Comparison of ENCODE assay signal across 8 mouse cellular contexts in the genomic region with DNA sequence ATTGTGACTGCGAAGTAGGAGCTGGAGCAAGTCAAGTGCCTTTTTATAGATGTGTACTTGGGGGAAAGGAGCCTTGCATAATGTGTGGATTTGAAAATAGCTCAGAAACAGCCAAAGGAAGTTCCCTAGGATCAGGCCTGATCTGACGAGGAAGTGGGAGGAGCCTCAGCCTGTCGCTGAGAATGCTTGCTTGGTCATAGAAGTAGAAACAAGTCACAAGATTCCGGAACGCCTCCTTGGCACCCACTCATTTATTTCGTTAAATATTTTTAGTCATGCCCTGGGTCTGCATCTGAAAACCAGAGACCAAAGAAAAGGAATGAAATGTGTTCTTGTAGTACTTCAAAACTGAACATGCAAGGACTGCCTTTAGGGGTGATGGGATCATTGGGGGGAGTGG. TPM values are rescaled to one million over a fixed set of nuclear protein-coding genes. Genes with fewer than 3 reads are reported as not detected.
DNase-seq lines count a peak whose midpoint lies in the region; ATAC-seq lines count a peak whose summit lies in the region.

No protein-coding gene starts in this region.

- peak overlapping the region; percentile 90 for H3K4me2 ChIP-seq in hindbrain, embryonic 15.5 days
- H3K4me2 ChIP-seq in limb, embryonic 12.5 days, result peak overlapping the region; percentile 72
- H3K4me2 ChIP-seq in midbrain, embryonic 12.5 days (replicated peaks), result peak overlapping the region; percentile 77

- peaks cover 10% of the 10 kb centered on the region for H3K36me3 ChIP-seq in hindbrain, embryonic 15.5 days
- peaks cover 44% of the 10 kb centered on the region for H3K36me3 ChIP-seq in limb, embryonic 12.5 days
- H3K36me3 ChIP-seq in midbrain, embryonic 12.5 days, result peaks cover 31% of the 10 kb centered on the region

- no peaks in the 10 kb centered on the region for H3K9me3 ChIP-seq in hindbrain, embryonic 15.5 days
- no peaks in the 10 kb centered on the region for H3K9me3 ChIP-seq in limb, embryonic 12.5 days
- H3K9me3 ChIP-seq in midbrain, embryonic 12.5 days, result no peaks in the 10 kb centered on the region

- peak overlapping the region; percentile 53; the same call in 1 of the 2 replicates for H3K9ac ChIP-seq in hindbrain, embryonic 15.5 days
- H3K9ac ChIP-seq in limb, embryonic 12.5 days (replicated peaks), result no peak overlapping the region
- H3K9ac ChIP-seq in midbrain, embryonic 12.5 days (replicated peaks), result no peak overlapping the region

- WGBS in hindbrain, embryonic 15.5 days, result 46% methylated on average over 6 of the region's 6 CpGs
- 49% methylated on average over 6 of the region's 6 CpGs for WGBS in limb, embryonic 12.5 days
- WGBS in midbrain, embryonic 12.5 days, result 52% methylated on average over 6 of the region's 6 CpGs

- peak overlapping the region; percentile 76 for H3K27ac ChIP-seq in brown adipose tissue, adult 24 weeks (replicated peaks; ENCODE audit: low read depth, low read length)
- H3K27ac ChIP-seq in hindbrain, embryonic 15.5 days (replicated peaks), result peak overlapping the region; percentile 88
- peak overlapping the region; percentile 93 for H3K27ac ChIP-seq in limb, embryonic 12.5 days
- H3K27ac ChIP-seq in midbrain, embryonic 12.5 days (replicated peaks), result no peak overlapping the region; the same call in 1 of the 2 replicates

- peaks cover 20% of the 10 kb centered on the region for H3K4me1 ChIP-seq in brown adipose tissue, adult 24 weeks (ENCODE audit: control insufficient read depth, insufficient read depth, insufficient read length, low read length)
- peaks cover 57% of the 10 kb centered on the region for H3K4me1 ChIP-seq in hindbrain, embryonic 15.5 days (replicated peaks)
- peaks cover 48% of the 10 kb centered on the region for H3K4me1 ChIP-seq in limb, embryonic 12.5 days (replicated peaks)
- H3K4me1 ChIP-seq in midbrain, embryonic 12.5 days, result peaks cover 23% of the 10 kb centered on the region

- no peaks in the 10 kb centered on the region for H3K27me3 ChIP-seq in hindbrain, embryonic 15.5 days
- no peaks in the 10 kb centered on the region for H3K27me3 ChIP-seq in limb, embryonic 12.5 days
- H3K27me3 ChIP-seq in midbrain, embryonic 12.5 days, result peaks cover 4% of the 10 kb centered on the region; the same call in 1 of the 2 replicates

- H3K4me3 ChIP-seq in brown adipose tissue, adult 24 weeks (ENCODE audit: insufficient read depth, low read depth, low read length), result 0 out of 2 replicates have a peak overlapping the region, but pooled peaks have one; percentile 8
- peak overlapping the region; percentile 51; the same call in 1 of the 2 replicates for H3K4me3 ChIP-seq in hindbrain, embryonic 15.5 days
- peak overlapping the region; percentile 56 for H3K4me3 ChIP-seq in limb, embryonic 12.5 days (replicated peaks)
- peak overlapping the region; percentile 62; the same call in 1 of the 2 replicates for H3K4me3 ChIP-seq in midbrain, embryonic 12.5 days

- peak; percentile 31 for DNase-seq in retina, embryonic 14.5 days (ENCODE audit: low spot score)
- DNase-seq in retina, postnatal 1 day, result no peak
- DNase-seq in frontal cortex, postnatal 14 days (ENCODE audit: low spot score in 2 of 2), result peak; percentile 63 to 66
- DNase-seq in testis, postnatal 14 days (ENCODE audit: low spot score), result peak; percentile 56

- no peak for ATAC-seq in hindbrain, embryonic 15.5 days (ENCODE audit: low FRiP score, low read depth)
- no peak for ATAC-seq in limb, embryonic 12.5 days (ENCODE audit: insufficient number of reproducible peaks, insufficient read depth, low FRiP score, low TSS enrichment, low read depth)
- no peak for ATAC-seq in midbrain, embryonic 12.5 days (ENCODE audit: low FRiP score, low read depth)

RNA-seq across cellular contexts. Expression of a gene that starts 8.3 kb away (rescaled TPM):
- 5.6 and 6.2 TPM in 2 replicates for polyA plus RNA-seq in brown adipose tissue, adult 24 weeks (2012; ENCODE audit: insufficient read depth, insufficient read length, missing spikeins)
- polyA plus RNA-seq in hindbrain, embryonic 15.5 days (2015; fragmentation: Nextera tagmentation; extraction: Ambion mirVana), result 8.7 and 9.7 TPM in 2 replicates
- polyA plus RNA-seq in limb, embryonic 12.5 days (2016; fragmentation: Nextera tagmentation; extraction: Ambion mirVana), result 4.4 and 5.7 TPM in 2 replicates
- polyA plus RNA-seq in midbrain, embryonic 12.5 days (2016; fragmentation: Nextera tagmentation; extraction: Ambion mirVana), result 8.7 TPM in 2 replicates

RNA-seq across cellular contexts. Expression of a gene that starts 57.9 kb away (rescaled TPM):
- 2.6 and 3.0 TPM in 2 replicates for polyA plus RNA-seq in brown adipose tissue, adult 24 weeks (2012; ENCODE audit: insufficient read depth, insufficient read length, missing spikeins)
- polyA plus RNA-seq in hindbrain, embryonic 15.5 days (2015; fragmentation: Nextera tagmentation; extraction: Ambion mirVana), result 25.9 and 29.9 TPM in 2 replicates
- polyA plus RNA-seq in limb, embryonic 12.5 days (2016; fragmentation: Nextera tagmentation; extraction: Ambion mirVana), result 5.2 and 5.9 TPM in 2 replicates
- polyA plus RNA-seq in midbrain, embryonic 12.5 days (2016; fragmentation: Nextera tagmentation; extraction: Ambion mirVana), result 16.2 and 19.0 TPM in 2 replicates

RNA-seq across cellular contexts. Expression of a gene that starts 58.9 kb away (rescaled TPM):
- polyA plus RNA-seq in brown adipose tissue, adult 24 weeks (2012; ENCODE audit: insufficient read depth, insufficient read length, missing spikeins), result 7.0 and 8.4 TPM in 2 replicates
- 26.5 and 29.0 TPM in 2 replicates for polyA plus RNA-seq in hindbrain, embryonic 15.5 days (2015; fragmentation: Nextera tagmentation; extraction: Ambion mirVana)
- polyA plus RNA-seq in limb, embryonic 12.5 days (2016; fragmentation: Nextera tagmentation; extraction: Ambion mirVana), result 45.2 and 46.5 TPM in 2 replicates
- 36.0 and 36.4 TPM in 2 replicates for polyA plus RNA-seq in midbrain, embryonic 12.5 days (2016; fragmentation: Nextera tagmentation; extraction: Ambion mirVana)

Comparison
In these comparisons a context has a peak if more than half of its experiments do, and no peak if none do; other contexts are left out.
1. H3K4me3 ChIP-seq: peak in every context shown above with its lines; median percentile 62 in midbrain, embryonic 12.5 days; 56 in limb, embryonic 12.5 days; 51 in hindbrain, embryonic 15.5 days; 8 in brown adipose tissue, adult 24 weeks.